Mouse (Mus musculus) embryonic facial prominence, embryonic 12.5 days (tissue): ENCODE data around the gene Tcf7l1. TPM values are rescaled to one million over a fixed set of nuclear protein-coding genes. Genes with fewer than 3 reads are reported as not detected.
A peak's percentile ranks its signal among the peaks of the same experiment; 100 is the strongest.

ENCODE experiments used
- ATAC-seq: fragments of 200-750 bp; cut with Nextera tagmentation; 2 replicates; pipeline ENCODE4 v1.8.0; 2017; ENCODE audit not compliant: insufficient number of reproducible peaks, insufficient read depth, low FRiP score, low TSS enrichment
- H3K27ac ChIP-seq: fragments of 300-500 bp; sonication (generic); 2 replicates; pipeline ENCODE4 v1.5.1; 2016; ENCODE audit warnings: mild to moderate bottlenecking
- H3K27me3 ChIP-seq: fragments of 300-500 bp; sonication (generic); 2 replicates; pipeline ENCODE4 v1.6.1; 2016; ENCODE audit warnings: mild to moderate bottlenecking, moderate library complexity
- H3K36me3 ChIP-seq: fragments of 300-500 bp; sonication (generic); 2 replicates; pipeline ENCODE4 v1.6.1; 2016; ENCODE audit warnings: mild to moderate bottlenecking
- H3K4me1 ChIP-seq: fragments of 300-500 bp; sonication (generic); 2 replicates; pipeline ENCODE4 v1.6.1; 2016
- H3K4me2 ChIP-seq: fragments of 300-500 bp; sonication (generic); replicated peaks from 2 replicates; pipeline ENCODE4 v1.6.1; 2016; ENCODE audit warnings: mild to moderate bottlenecking, moderate library complexity
- H3K4me3 ChIP-seq: fragments of 300-500 bp; sonication (generic); 2 replicates; pipeline ENCODE4 v1.5.1; 2016; ENCODE audit warnings: mild to moderate bottlenecking
- H3K9ac ChIP-seq: fragments of 300-500 bp; sonication (generic); 2 replicates; pipeline ENCODE4 v1.6.1; 2016; ENCODE audit warnings: mild to moderate bottlenecking, moderate library complexity
- H3K9me3 ChIP-seq: fragments of 300-500 bp; sonication (generic); 2 replicates; pipeline ENCODE4 v1.6.1; 2016; ENCODE audit warnings: mild to moderate bottlenecking, moderate library complexity
- WGBS: fragments of 180-500 bp; shearing (Covaris S2); methylation state at CpG from one replicate; pipeline ENCODE4 v1.1.7; 2016; 5-methylcytosine and 5-hydroxymethylcytosine counted together
- polyA plus RNA-seq: library from polyadenylated mRNA; unstranded; fragments of >200 nt; fragmentation: Nextera tagmentation; extraction: Ambion mirVana; gene quantifications from 2 replicates; pipeline ENCODE4 v1.2.1, GENCODE M21; 2016

Gene Tcf7l1
- polyA plus RNA-seq, 1 experiment from 2014 or later: 53.1 TPM

- H3K4me3 ChIP-seq: peak within 1 kb of the TSS; percentile 57
- H3K27me3 ChIP-seq: no peaks in the 10 kb centered on the region
- no peaks in the 10 kb centered on the region for H3K36me3 ChIP-seq
- peak within 1 kb of the TSS; percentile 67 for H3K9ac ChIP-seq
- no peaks in the 10 kb centered on the region for H3K9me3 ChIP-seq
- ATAC-seq: peak; percentile 91
- peaks cover 17% of the 10 kb centered on the region for H3K4me1 ChIP-seq
- 1% methylated on average over 38 of the region's 38 CpGs for WGBS
- H3K27ac ChIP-seq: peak within 1 kb of the TSS; percentile 51; the same call in 1 of the 2 replicates
- H3K4me2 ChIP-seq: peak within 1 kb of the TSS; percentile 64
Observed at GRCm38 (mm10) chr6:72597956-72598753, 190.9 kb downstream of the Tcf7l1 start, which contains the start of the genes Elmod3 and Retsat. TSS of gene Elmod3 (minus strand) at chr6:72598413. TSS of gene Retsat (plus strand) at chr6:72598475.

GRCm38 (mm10) chr6:72597083-72597874 lies 191.8 kb downstream of the Tcf7l1 start:
- peak overlapping the region; percentile 57 for H3K4me3 ChIP-seq
- H3K9ac ChIP-seq: peak overlapping the region; percentile 67
- peaks cover 17% of the 10 kb centered on the region for H3K4me1 ChIP-seq
- ATAC-seq: no peak
- no peaks in the 10 kb centered on the region for H3K9me3 ChIP-seq
- no peaks in the 10 kb centered on the region for H3K27me3 ChIP-seq
- 49% methylated on average over 13 of the region's 13 CpGs for WGBS
- no peak overlapping the region for H3K27ac ChIP-seq
- H3K4me2 ChIP-seq: peak overlapping the region; percentile 64
- H3K36me3 ChIP-seq: no peaks in the 10 kb centered on the region

- peaks cover 14% of the 10 kb centered on the region for H3K4me1 ChIP-seq
- no peak overlapping the region for H3K4me3 ChIP-seq
- H3K36me3 ChIP-seq: no peaks in the 10 kb centered on the region
- no peaks in the 10 kb centered on the region for H3K27me3 ChIP-seq
- ATAC-seq: no peak
- no peak overlapping the region for H3K27ac ChIP-seq
- 71% methylated on average over 5 of the region's 5 CpGs for WGBS
- H3K9ac ChIP-seq: no peak overlapping the region
- H3K4me2 ChIP-seq: no peak overlapping the region
- no peaks in the 10 kb centered on the region for H3K9me3 ChIP-seq
Observed at GRCm38 (mm10) chr6:72593914-72594313, 195.1 kb downstream of the Tcf7l1 start.

GRCm38 (mm10) chr6:72593011-72593803 lies 195.8 kb downstream of the Tcf7l1 start:
- H3K4me3 ChIP-seq: no peak overlapping the region
- no peaks in the 10 kb centered on the region for H3K9me3 ChIP-seq
- WGBS: 81% methylated on average over 6 of the region's 6 CpGs
- ATAC-seq: no peak
- H3K4me1 ChIP-seq: peaks cover 11% of the 10 kb centered on the region
- no peak overlapping the region for H3K9ac ChIP-seq
- no peak overlapping the region; the same call in 1 of the 2 replicates for H3K27ac ChIP-seq
- no peak overlapping the region for H3K4me2 ChIP-seq
- no peaks in the 10 kb centered on the region for H3K36me3 ChIP-seq
- no peaks in the 10 kb centered on the region for H3K27me3 ChIP-seq

GRCm38 (mm10) chr6:72590111-72590510 lies 198.9 kb downstream of the Tcf7l1 start:
- no peaks in the 10 kb centered on the region for H3K27me3 ChIP-seq
- no peaks in the 10 kb centered on the region; the same call in 1 of the 2 replicates for H3K36me3 ChIP-seq
- ATAC-seq: no peak
- no peak overlapping the region for H3K27ac ChIP-seq
- no peaks in the 10 kb centered on the region for H3K9me3 ChIP-seq
- H3K4me3 ChIP-seq: no peak overlapping the region
- no peak overlapping the region for H3K4me2 ChIP-seq
- H3K4me1 ChIP-seq: no peaks in the 10 kb centered on the region
- no peak overlapping the region for H3K9ac ChIP-seq

- no peak overlapping the region for H3K4me3 ChIP-seq
- no peak overlapping the region for H3K9ac ChIP-seq
- H3K27ac ChIP-seq: no peak overlapping the region
- no peak overlapping the region for H3K4me2 ChIP-seq
- no peaks in the 10 kb centered on the region for H3K9me3 ChIP-seq
- ATAC-seq: no peak
- no peaks in the 10 kb centered on the region for H3K27me3 ChIP-seq
- no peaks in the 10 kb centered on the region for H3K4me1 ChIP-seq
- H3K36me3 ChIP-seq: peaks cover 3% of the 10 kb centered on the region
Observed at GRCm38 (mm10) chr6:72588307-72588706, 200.7 kb downstream of the Tcf7l1 start.

GRCm38 (mm10) chr6:72586701-72587100 lies 202.4 kb downstream of the Tcf7l1 start:
- Histone ChIP-seq H3K9ac (no peak overlapping the region), H3K4me1 (no peaks in the 10 kb centered on the region), H3K36me3 (peaks cover 3% of the 10 kb centered on the region), H3K9me3 (no peaks in the 10 kb centered on the region), H3K4me3 (no peak overlapping the region), H3K27me3 (no peaks in the 10 kb centered on the region), H3K27ac (no peak overlapping the region), H3K4me2 (no peak overlapping the region)
- WGBS: 76% methylated on average over 3 of the region's 3 CpGs
- no peak for ATAC-seq

- H3K4me1 ChIP-seq: no peaks in the 10 kb centered on the region
- no peak overlapping the region for H3K4me2 ChIP-seq
- H3K36me3 ChIP-seq: peaks cover 3% of the 10 kb centered on the region
- ATAC-seq: no peak
- WGBS: 75% methylated on average over 11 of the region's 11 CpGs
- H3K9ac ChIP-seq: no peak overlapping the region
- H3K27me3 ChIP-seq: no peaks in the 10 kb centered on the region
- H3K27ac ChIP-seq: no peak overlapping the region
- H3K9me3 ChIP-seq: no peaks in the 10 kb centered on the region
- no peak overlapping the region for H3K4me3 ChIP-seq
Observed at GRCm38 (mm10) chr6:72584154-72584553, 204.9 kb downstream of the Tcf7l1 start.

- no peak for ATAC-seq
- Histone ChIP-seq H3K27me3 (no peaks in the 10 kb centered on the region), H3K9ac (no peak overlapping the region), H3K4me1 (no peaks in the 10 kb centered on the region), H3K9me3 (no peaks in the 10 kb centered on the region), H3K36me3 (peaks cover 3% of the 10 kb centered on the region), H3K4me2 (no peak overlapping the region), H3K4me3 (no peak overlapping the region), H3K27ac (no peak overlapping the region)
- 86% methylated on average over 4 of the region's 4 CpGs for WGBS
Observed at GRCm38 (mm10) chr6:72583211-72583839, 205.7 kb downstream of the Tcf7l1 start.

- no peaks in the 10 kb centered on the region for H3K9me3 ChIP-seq
- H3K27me3 ChIP-seq: no peaks in the 10 kb centered on the region
- no peak overlapping the region for H3K27ac ChIP-seq
- no peak overlapping the region for H3K4me3 ChIP-seq
- WGBS: 70% methylated on average over 11 of the region's 11 CpGs
- no peak overlapping the region for H3K9ac ChIP-seq
- H3K4me1 ChIP-seq: no peaks in the 10 kb centered on the region
- H3K4me2 ChIP-seq: no peak overlapping the region
- peaks cover 3% of the 10 kb centered on the region for H3K36me3 ChIP-seq
- no peak for ATAC-seq
Observed at GRCm38 (mm10) chr6:72581625-72582382, 207.2 kb downstream of the Tcf7l1 start.
